Mouse (Mus musculus) CH12.LX (cell line): ENCODE measurements at regions not wholly inside any gene's neighbourhood (a gene's known extent, or its start where the extent isn't known, plus 50 kb on each side); places are given as distances from the start of the nearest gene placed in this dataset.
A peak's percentile ranks its signal among the peaks of the same experiment; 100 is the strongest.

Experiments
- DNase-seq: peaks from one replicate; pipeline ENCODE4 v3.0.0-alpha.2; 2013; ENCODE audit errors: extremely low read depth
- H3K27ac ChIP-seq: 2 replicates; pipeline ENCODE4 v1.5.1; 2012; ENCODE audit warnings: low read depth, mild to moderate bottlenecking, control low read depth, moderate library complexity; ENCODE audit not compliant: insufficient read depth
- H3K27me3 ChIP-seq: replicated peaks from 2 replicates; pipeline ENCODE3; 2012; ENCODE audit warnings: inconsistent platforms
- H3K36me3 ChIP-seq, 2 experiments: replicated peaks in 1 of 2; 2 replicates each; pipeline versions ENCODE3 to v1.6.1; 2012; ENCODE audit warnings: inconsistent platforms in 1 of 2, low read length in 1 of 2, mild to moderate bottlenecking in 1 of 2, mixed read lengths in 1 of 2, moderate library complexity in 1 of 2; ENCODE audit not compliant: control insufficient read depth in 1 of 2, insufficient read depth in 1 of 2
- H3K4me1 ChIP-seq, 2 experiments: 2 replicates each; pipeline ENCODE4 v1.6.1; 2012; ENCODE audit warnings: inconsistent platforms in 1 of 2, moderate library complexity in 1 of 2; ENCODE audit not compliant: insufficient read depth in 2 of 2, control insufficient read depth in 1 of 2
- H3K4me2 ChIP-seq: 2 replicates; pipeline ENCODE4 v1.6.1; 2012; ENCODE audit warnings: low read depth, mild to moderate bottlenecking, control low read depth; ENCODE audit not compliant: poor library complexity, insufficient read depth, severe bottlenecking
- H3K4me3 ChIP-seq, 3 experiments: fragments of 150-350 bp in 1 of 3; sonication (generic) in 1 of 3; replicated peaks in 1 of 3; 2 replicates each; pipeline versions ENCODE3 to v1.5.1; 2011 to 2012; ENCODE audit warnings: low read depth in 2 of 3, low read length in 2 of 3, mild to moderate bottlenecking in 2 of 3, moderate library complexity in 2 of 3, control low read depth in 1 of 3, improper control_type of control experiment in 1 of 3, inconsistent platforms in 1 of 3, mixed read lengths in 1 of 3; ENCODE audit not compliant: poor library complexity in 1 of 3
- H3K79me2 ChIP-seq: replicated peaks from 2 replicates; pipeline ENCODE4 v1.6.1; 2012; ENCODE audit warnings: mild to moderate bottlenecking, moderate library complexity; ENCODE audit not compliant: control insufficient read depth, poor library complexity, insufficient read depth, severe bottlenecking; ENCODE audit errors: extremely low read depth
- H3K9ac ChIP-seq: 2 replicates; pipeline ENCODE4 v1.6.1; 2012; ENCODE audit warnings: low read depth, mild to moderate bottlenecking, control low read depth, moderate library complexity; ENCODE audit not compliant: insufficient read depth
- H3K9me3 ChIP-seq: replicated peaks from 2 replicates; pipeline ENCODE3; 2012; ENCODE audit warnings: low read length, inconsistent platforms, mixed read lengths
- CHD1 ChIP-seq: IDR thresholded peaks from 2 replicates; pipeline ENCODE4 v1.6.1; 2012; ENCODE audit warnings: low read depth, low read length, improper control_type of control experiment, inconsistent platforms
- CHD2 ChIP-seq: IDR thresholded peaks from 2 replicates; pipeline ENCODE4 v1.6.1; 2011; ENCODE audit warnings: low read length, improper control_type of control experiment
- E2F4 ChIP-seq: IDR thresholded peaks from 2 replicates; pipeline ENCODE4 v1.6.1; 2011; ENCODE audit warnings: low read depth, low read length, improper control_type of control experiment; ENCODE audit not compliant: insufficient replicate concordance
- ELF1 ChIP-seq: IDR thresholded peaks from 2 replicates; pipeline ENCODE4 v1.6.1; 2014; ENCODE audit warnings: low read depth, mild to moderate bottlenecking, inconsistent platforms, low read length, improper control_type of control experiment
- EP300 ChIP-seq: IDR thresholded peaks from 2 replicates; pipeline ENCODE4 v1.6.1; 2011; ENCODE audit warnings: low read length, improper control_type of control experiment
- IRF4 ChIP-seq: IDR thresholded peaks from 2 replicates; pipeline ENCODE4 v1.6.1; 2014; ENCODE audit warnings: low read depth, mild to moderate bottlenecking, inconsistent platforms, low read length, improper control_type of control experiment
- KAT2A ChIP-seq: IDR thresholded peaks from 2 replicates; pipeline ENCODE4 v1.6.1; 2012; ENCODE audit warnings: low read length, improper control_type of control experiment, inconsistent platforms; ENCODE audit not compliant: insufficient replicate concordance
- MYC ChIP-seq: IDR thresholded peaks from 2 replicates; pipeline ENCODE4 v1.6.1; 2011; ENCODE audit warnings: low read depth, mild to moderate bottlenecking, improper control_type of control experiment, low read length
- NRF1 ChIP-seq: IDR thresholded peaks from 2 replicates; pipeline ENCODE4 v1.6.1; 2014; ENCODE audit warnings: low read depth, mild to moderate bottlenecking, inconsistent platforms, low read length, improper control_type of control experiment, moderate library complexity
- POLR2A ChIP-seq: IDR thresholded peaks from 2 replicates; pipeline ENCODE4 v1.6.1; 2011; ENCODE audit warnings: low read depth, mild to moderate bottlenecking, improper control_type of control experiment, low read length
- POLR2AphosphoS2 ChIP-seq: IDR thresholded peaks from 2 replicates; pipeline ENCODE4 v1.6.1; 2011; ENCODE audit warnings: low read depth, low read length, improper control_type of control experiment
- RAD21 ChIP-seq: IDR thresholded peaks from 2 replicates; pipeline ENCODE4 v1.6.1; 2011; ENCODE audit warnings: low read depth, mild to moderate bottlenecking, low read length, improper control_type of control experiment, moderate library complexity
- SIN3A ChIP-seq: IDR thresholded peaks from 2 replicates; pipeline ENCODE4 v1.6.1; 2012; ENCODE audit warnings: low read length, improper control_type of control experiment, inconsistent platforms
- TBP ChIP-seq: conservative IDR thresholded peaks from 2 replicates; pipeline ENCODE4 v1.6.1; 2011; ENCODE audit warnings: low read depth, low read length, improper control_type of control experiment
- TCF12 ChIP-seq: IDR thresholded peaks from 2 replicates; pipeline ENCODE4 v1.6.1; 2014; ENCODE audit warnings: low read depth, mild to moderate bottlenecking, inconsistent platforms, low read length, improper control_type of control experiment
- UBTF ChIP-seq: IDR thresholded peaks from 2 replicates; pipeline ENCODE4 v1.6.1; 2012; ENCODE audit warnings: low read depth, mild to moderate bottlenecking, inconsistent platforms, low read length, improper control_type of control experiment, moderate library complexity
- USF1 ChIP-seq: IDR thresholded peaks from 2 replicates; pipeline ENCODE4 v1.6.1; 2014; ENCODE audit warnings: low read depth, mild to moderate bottlenecking, inconsistent platforms, low read length, improper control_type of control experiment
- USF2 ChIP-seq: conservative IDR thresholded peaks from 2 replicates; pipeline ENCODE4 v1.6.1; 2011; ENCODE audit warnings: low read depth, low read length, improper control_type of control experiment
- ZNF384 ChIP-seq: IDR thresholded peaks from 2 replicates; pipeline ENCODE4 v1.6.1; 2012; ENCODE audit warnings: low read depth, low read length, improper control_type of control experiment, inconsistent platforms
- dilution Hi-C: fragments of 300-500 bp; cut with MboI; formaldehyde crosslinking; loops from 2 replicates; pipeline ENCODE4 v1.14.3; 2020; ENCODE audit warnings: low sequenced_read_pairs; ENCODE audit not compliant: extremely low pct_unique_long_range_greater_than_20kb, extremely low pct_ligation_motif_present
- in situ Hi-C: fragments of 300-500 bp; cut with MboI; formaldehyde crosslinking; loops from 3 replicates; pipeline ENCODE4 v1.14.3; 2019; ENCODE audit warnings: low sequenced_read_pairs, low pct_ligation_motif_present, low pct_unique_long_range_greater_than_20kb, mixed read lengths

GRCm38 (mm10) chr16:55357686-55358085, 59.9 kb upstream of the Zpld1 start:
- Histone ChIP-seq H3K27ac (no peak overlapping the region), H3K27me3 (no peaks in the 10 kb centered on the region), H3K9me3 (no peaks in the 10 kb centered on the region), H3K4me3 (no peak overlapping the region), H3K36me3 (no peaks in the 10 kb centered on the region), H3K4me2 (no peak overlapping the region), H3K4me1 (peaks cover 0 to 12% of the 10 kb centered on the region in 2 experiments; a peak in 1 of 4 replicates), H3K9ac (no peak overlapping the region), H3K79me2 (no peaks in the 10 kb centered on the region)
- DNase-seq: no peak
- TF ChIP-seq USF1 (no peak), TCF12 (no peak), ZNF384 (no peak), ELF1 (no peak), USF2 (no peak), KAT2A (no peak), IRF4 (no peak), SIN3A (no peak), RAD21 (no peak), E2F4 (no peak), NRF1 (no peak), POLR2AphosphoS2 (no peak), CHD2 (no peak), EP300 (no peak), MYC (no peak), CHD1 (no peak), TBP (no peak), POLR2A (no peak), UBTF (no peak)
- in situ Hi-C loops: no loop called here
- dilution Hi-C loops: no loop called here

GRCm38 (mm10) chr16:55356097-55356496, 58.3 kb upstream of the Zpld1 start:
- no peak overlapping the region for H3K4me3 ChIP-seq
- H3K4me1 ChIP-seq: peaks cover 0 to 12% of the 10 kb centered on the region in 2 experiments; a peak in 1 of 4 replicates
- in situ Hi-C loops (no loop called here), dilution Hi-C loops (no loop called here)
- H3K9ac ChIP-seq: no peak overlapping the region
- peak; percentile 52 for DNase-seq
- no peak overlapping the region for H3K27ac ChIP-seq
- peaks cover 3% of the 10 kb centered on the region for H3K9me3 ChIP-seq
- no peaks in the 10 kb centered on the region for H3K27me3 ChIP-seq
- TF ChIP-seq CHD1: no peak
- peak; percentile 53 for TF ChIP-seq EP300
- H3K36me3 ChIP-seq: no peaks in the 10 kb centered on the region
- no peaks in the 10 kb centered on the region for H3K79me2 ChIP-seq
- H3K4me2 ChIP-seq: no peak overlapping the region
